Mouse (Mus musculus) MEL (cell line): ENCODE measurements around the gene Gm49403. TPM values are rescaled to one million over a fixed set of nuclear protein-coding genes. Genes with fewer than 3 reads are reported as not detected.

Experiments
- DNase-seq: peaks from one replicate; pipeline ENCODE4 v3.0.0; 2011; ENCODE audit warnings: low read depth, low spot score
- H3K27ac ChIP-seq: 2 replicates; pipeline ENCODE4 v1.5.1; 2012; ENCODE audit warnings: low read depth, mild to moderate bottlenecking, control low read depth, low read length, moderate library complexity; ENCODE audit not compliant: control insufficient read depth
- H3K27me3 ChIP-seq, 2 experiments: fragments of 150-350 bp in 1 of 2; sonication (generic) in 1 of 2; 2 replicates each; pipeline ENCODE4 v1.6.1; 2012; ENCODE audit warnings: low read length in 2 of 2, mild to moderate bottlenecking in 2 of 2, improper control_type of control experiment in 1 of 2, moderate library complexity in 1 of 2; ENCODE audit not compliant: insufficient read depth in 2 of 2, control insufficient read depth in 1 of 2
- H3K36me3 ChIP-seq, 2 experiments: 2 replicates each; pipeline ENCODE4 v1.6.1; 2012 to 2014; ENCODE audit warnings: low read length in 2 of 2, improper control_type of control experiment in 1 of 2, inconsistent platforms in 1 of 2, mild to moderate bottlenecking in 1 of 2; ENCODE audit not compliant: insufficient read depth in 2 of 2, control insufficient read depth in 1 of 2
- H3K4me1 ChIP-seq, 2 experiments: fragments of 150-350 bp in 1 of 2; sonication (generic) in 1 of 2; 2 replicates each; pipeline ENCODE4 v1.6.1; 2012; ENCODE audit warnings: low read length in 2 of 2, improper control_type of control experiment in 1 of 2, mild to moderate bottlenecking in 1 of 2; ENCODE audit not compliant: insufficient read depth in 2 of 2, control insufficient read depth in 1 of 2
- H3K4me3 ChIP-seq, 2 experiments: fragments of 150-350 bp in 1 of 2; sonication (generic) in 1 of 2; 2 replicates each; pipeline ENCODE4 v1.5.1; 2012; ENCODE audit warnings: low read depth in 2 of 2, low read length in 2 of 2, mild to moderate bottlenecking in 2 of 2, moderate library complexity in 2 of 2, control low read depth in 1 of 2, improper control_type of control experiment in 1 of 2; ENCODE audit not compliant: control insufficient read depth in 1 of 2, insufficient read depth in 1 of 2
- H3K79me2 ChIP-seq: 2 replicates; pipeline ENCODE4 v1.6.1; 2012; ENCODE audit warnings: mild to moderate bottlenecking, low read length, moderate library complexity; ENCODE audit not compliant: control insufficient read depth, poor library complexity, insufficient read depth
- H3K9ac ChIP-seq: 2 replicates; pipeline ENCODE4 v1.6.1; 2012; ENCODE audit warnings: low read depth, mild to moderate bottlenecking, control low read depth, low read length, moderate library complexity; ENCODE audit not compliant: control insufficient read depth, poor library complexity, severe bottlenecking
- H3K9me3 ChIP-seq: fragments of 150-350 bp; sonication (generic); replicated peaks from 2 replicates; pipeline ENCODE4 v1.6.1; 2012; ENCODE audit warnings: mild to moderate bottlenecking, low read length, improper control_type of control experiment, moderate library complexity; ENCODE audit not compliant: insufficient read depth
- BHLHE40 ChIP-seq: IDR thresholded peaks from 2 replicates; pipeline ENCODE4 v1.6.1; 2012; ENCODE audit warnings: low read depth, mild to moderate bottlenecking, inconsistent platforms, low read length, improper control_type of control experiment, borderline replicate concordance
- CHD2 ChIP-seq: IDR thresholded peaks from 2 replicates; pipeline ENCODE4 v1.6.1; 2011; ENCODE audit warnings: low read length, improper control_type of control experiment
- CTCF ChIP-seq, 3 experiments: IDR thresholded peaks in 2 of 3; conservative IDR thresholded peaks in 1 of 3; 2 replicates each; pipeline ENCODE4 v1.5.1; 2011 to 2012; ENCODE audit warnings: low read length in 3 of 3, low read depth in 2 of 3, mild to moderate bottlenecking in 2 of 3, improper control_type of control experiment in 1 of 3, inconsistent platforms in 1 of 3, mixed read lengths in 1 of 3, moderate library complexity in 1 of 3; ENCODE audit not compliant: control insufficient read depth in 1 of 3, insufficient read depth in 1 of 3, poor library complexity in 1 of 3, severe bottlenecking in 1 of 3
- ELF1 ChIP-seq: IDR thresholded peaks from 2 replicates; pipeline ENCODE4 v1.6.1; 2014; ENCODE audit warnings: low read depth, mild to moderate bottlenecking, inconsistent platforms, low read length, improper control_type of control experiment, moderate library complexity
- GABPA ChIP-seq: IDR thresholded peaks from 2 replicates; pipeline ENCODE4 v1.6.1; 2012; ENCODE audit warnings: low read depth, mild to moderate bottlenecking, inconsistent platforms, low read length, improper control_type of control experiment, moderate library complexity
- GATA1 ChIP-seq: IDR thresholded peaks from 2 replicates; pipeline ENCODE4 v1.6.1; 2011; ENCODE audit warnings: low read depth, low read length, improper control_type of control experiment
- HCFC1 ChIP-seq: IDR thresholded peaks from 2 replicates; pipeline ENCODE4 v1.6.1; 2012; ENCODE audit warnings: low read depth, mild to moderate bottlenecking, inconsistent platforms, low read length, improper control_type of control experiment, moderate library complexity
- JUND ChIP-seq: IDR thresholded peaks from 2 replicates; pipeline ENCODE4 v1.6.1; 2011; ENCODE audit warnings: low read depth, mild to moderate bottlenecking, improper control_type of control experiment, low read length
- KAT2A ChIP-seq: conservative IDR thresholded peaks from 2 replicates; pipeline ENCODE4 v1.6.1; 2012; ENCODE audit warnings: low read depth, low read length, improper control_type of control experiment, inconsistent platforms
- MAFK ChIP-seq: IDR thresholded peaks from 2 replicates; pipeline ENCODE4 v1.6.1; 2011; ENCODE audit warnings: low read depth, mild to moderate bottlenecking, low read length, improper control_type of control experiment, borderline replicate concordance
- MAX ChIP-seq: IDR thresholded peaks from 2 replicates; pipeline ENCODE4 v1.6.1; 2011; ENCODE audit warnings: low read length, improper control_type of control experiment
- MXI1 ChIP-seq: IDR thresholded peaks from 2 replicates; pipeline ENCODE4 v1.6.1; 2011; ENCODE audit warnings: mild to moderate bottlenecking, low read depth, low read length, improper control_type of control experiment
- MYB ChIP-seq: IDR thresholded peaks from 2 replicates; pipeline ENCODE4 v1.6.1; 2011; ENCODE audit warnings: mild to moderate bottlenecking, low read depth, low read length, improper control_type of control experiment
- MYC ChIP-seq: IDR thresholded peaks from 2 replicates; pipeline ENCODE4 v1.6.1; 2011; ENCODE audit warnings: low read depth, mild to moderate bottlenecking, low read length, improper control_type of control experiment, moderate library complexity
- NRF1 ChIP-seq: IDR thresholded peaks from 2 replicates; pipeline ENCODE4 v1.6.1; 2014; ENCODE audit warnings: low read depth, mild to moderate bottlenecking, inconsistent platforms, low read length, improper control_type of control experiment, moderate library complexity; ENCODE audit not compliant: poor library complexity, insufficient read depth, severe bottlenecking
- POLR2AphosphoS2 ChIP-seq: IDR thresholded peaks from 2 replicates; pipeline ENCODE4 v1.6.1; 2011; ENCODE audit warnings: low read length, improper control_type of control experiment
- POLR2AphosphoS5 ChIP-seq: IDR thresholded peaks from 2 replicates; pipeline ENCODE4 v1.6.1; 2012; ENCODE audit warnings: low read depth, borderline replicate concordance, mild to moderate bottlenecking, inconsistent platforms, low read length, moderate library complexity, mixed read lengths
- RAD21 ChIP-seq: IDR thresholded peaks from 2 replicates; pipeline ENCODE4 v1.6.1; 2011; ENCODE audit warnings: mild to moderate bottlenecking, low read depth, low read length, improper control_type of control experiment
- RCOR1 ChIP-seq: IDR thresholded peaks from 2 replicates; pipeline ENCODE4 v1.6.1; 2012; ENCODE audit warnings: low read depth, mild to moderate bottlenecking, inconsistent platforms, low read length, improper control_type of control experiment
- SIN3A ChIP-seq: IDR thresholded peaks from 2 replicates; pipeline ENCODE4 v1.6.1; 2012; ENCODE audit warnings: low read length, improper control_type of control experiment, inconsistent platforms
- SMC3 ChIP-seq: IDR thresholded peaks from 2 replicates; pipeline ENCODE4 v1.6.1; 2011; ENCODE audit warnings: low read depth, low read length, improper control_type of control experiment
- TBP ChIP-seq: IDR thresholded peaks from 2 replicates; pipeline ENCODE4 v1.8.0; 2011; ENCODE audit warnings: low read depth, low read length, improper control_type of control experiment
- TCF12 ChIP-seq: IDR thresholded peaks from 2 replicates; pipeline ENCODE4 v1.6.1; 2014; ENCODE audit warnings: low read depth, mild to moderate bottlenecking, inconsistent platforms, low read length, improper control_type of control experiment, moderate library complexity
- UBTF ChIP-seq: IDR thresholded peaks from 2 replicates; pipeline ENCODE4 v1.6.1; 2012; ENCODE audit warnings: low read depth, mild to moderate bottlenecking, inconsistent platforms, low read length, improper control_type of control experiment, moderate library complexity, borderline replicate concordance; ENCODE audit not compliant: insufficient read depth
- USF1 ChIP-seq: IDR thresholded peaks from 2 replicates; pipeline ENCODE4 v1.6.1; 2014; ENCODE audit warnings: low read depth, mild to moderate bottlenecking, inconsistent platforms, low read length, improper control_type of control experiment, moderate library complexity
- USF2 ChIP-seq, 2 experiments: IDR thresholded peaks; 2 replicates each; pipeline ENCODE4 v1.6.1; 2011 to 2012; ENCODE audit warnings: improper control_type of control experiment in 2 of 2, low read length in 2 of 2, borderline replicate concordance in 1 of 2, inconsistent platforms in 1 of 2, low read depth in 1 of 2, mild to moderate bottlenecking in 1 of 2; ENCODE audit not compliant: insufficient read depth in 1 of 2
- ZC3H11A ChIP-seq: IDR thresholded peaks from 2 replicates; pipeline ENCODE4 v1.6.1; 2012; ENCODE audit warnings: low read depth, mild to moderate bottlenecking, inconsistent platforms, low read length, improper control_type of control experiment
- ZKSCAN1 ChIP-seq: IDR thresholded peaks from 2 replicates; pipeline ENCODE4 v1.6.1; 2012; ENCODE audit warnings: low read depth, mild to moderate bottlenecking, inconsistent platforms, low read length, improper control_type of control experiment, moderate library complexity
- ZNF384 ChIP-seq: IDR thresholded peaks from 2 replicates; pipeline ENCODE4 v1.6.1; 2012; ENCODE audit warnings: low read depth, mild to moderate bottlenecking, inconsistent platforms, low read length, improper control_type of control experiment
- polyA plus RNA-seq, 2 experiments: library from polyadenylated mRNA; stranded (reverse) in 1 of 2; unstranded in 1 of 2; fragments of >175 nt in 1 of 2; fragments of >200 nt in 1 of 2; gene quantifications; 2 replicates each; pipeline versions ENCODE4 v1.2.1 to v1.2.4; 2012; ENCODE audit warnings: low replicate concordance in 2 of 2, low read depth in 1 of 2; ENCODE audit not compliant: insufficient read length in 2 of 2, insufficient read depth in 1 of 2, missing spikeins in 1 of 2
- total RNA-seq: library from RNA; depleted of rRNA; stranded (reverse); fragments of 300-350 nt; gene quantifications from 2 replicates; pipeline ENCODE4 v1.2.3, GENCODE M21; 2012

The Gm49403 gene
- total and polyA plus RNA-seq, 3 experiments = not detected

DNA sequence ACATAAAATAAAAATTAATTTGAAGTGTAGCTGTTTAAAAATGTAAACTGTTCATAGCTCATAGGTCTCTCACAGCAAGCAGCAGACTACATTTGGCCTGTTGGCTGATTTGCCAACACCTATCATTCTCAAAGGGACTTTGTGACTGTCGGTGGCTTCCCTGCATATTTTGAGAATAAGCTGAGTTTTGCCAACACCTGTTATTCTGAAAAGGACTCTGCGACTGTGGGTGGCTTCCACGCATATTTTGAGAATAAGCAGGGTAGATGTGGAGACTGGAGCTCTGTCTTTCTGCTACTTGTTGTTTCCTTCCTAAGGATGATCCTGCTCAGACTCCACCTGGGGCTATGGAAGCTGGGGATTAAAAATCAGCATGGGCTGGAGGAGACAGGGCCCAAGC lies 30.6 kb upstream of the Gm49403 start:
- H3K36me3 ChIP-seq = no peaks in the 10 kb centered on the region
- H3K9me3 ChIP-seq = no peaks in the 10 kb centered on the region
- H3K27me3 ChIP-seq = no peaks in the 10 kb centered on the region
- TF ChIP-seq MAFK = no peak
- no peak for TF ChIP-seq UBTF
- TF ChIP-seq CHD2 = no peak
- no peak for TF ChIP-seq GATA1
- no peak for TF ChIP-seq KAT2A
- no peak for TF ChIP-seq SMC3
- no peak for TF ChIP-seq RCOR1
- TF ChIP-seq SIN3A = no peak
- TF ChIP-seq POLR2AphosphoS5 = no peak
- TF ChIP-seq TBP = no peak
- no peak for TF ChIP-seq MXI1
- no peak for TF ChIP-seq HCFC1
- TF ChIP-seq ZKSCAN1 = no peak
- no peak for TF ChIP-seq TCF12
- no peak for TF ChIP-seq MAX
- no peak for TF ChIP-seq ELF1
- no peak for TF ChIP-seq POLR2AphosphoS2
- no peak for TF ChIP-seq CTCF (IDR thresholded peaks at IDR 0.05 in 2 of 3, conservative IDR thresholded peaks at IDR 0.05 in 1 of 3; ENCODE audit: control insufficient read depth in 1 of 3, insufficient read depth in 1 of 3, low read depth in 2 of 3, low read length in 3 of 3, poor library complexity in 1 of 3, severe bottlenecking in 1 of 3)
- no peak for TF ChIP-seq BHLHE40
- TF ChIP-seq JUND = no peak
- H3K79me2 ChIP-seq = no peaks in the 10 kb centered on the region
- H3K4me3 ChIP-seq = no peak overlapping the region
- no peak for DNase-seq
- no peak overlapping the region for H3K9ac ChIP-seq
- no peaks in the 10 kb centered on the region for H3K4me1 ChIP-seq
- H3K27ac ChIP-seq = no peak overlapping the region

DNA sequence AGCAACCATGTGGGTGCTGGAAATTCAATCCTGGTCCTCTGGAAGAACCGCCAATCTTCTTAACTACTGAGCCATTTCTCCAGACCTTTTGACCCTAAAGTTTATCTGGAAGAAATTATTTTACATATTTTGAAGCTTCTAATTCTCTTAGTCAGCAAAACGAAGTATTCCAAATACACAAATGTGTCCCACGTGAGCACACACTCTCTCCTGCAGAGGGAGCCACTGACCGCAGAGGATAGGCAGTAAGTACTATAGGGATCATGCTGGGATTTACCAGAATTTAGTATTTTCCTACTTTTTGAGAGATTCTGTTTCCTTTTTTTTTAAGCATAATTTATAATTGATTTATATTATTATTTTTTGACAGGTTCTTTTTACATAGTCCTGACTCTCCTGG lies 26.0 kb upstream of the Gm49403 start:
- Histone ChIP-seq H3K27ac (no peak overlapping the region), H3K4me3 (no peak overlapping the region), H3K4me1 (no peaks in the 10 kb centered on the region), H3K9me3 (no peaks in the 10 kb centered on the region), H3K36me3 (no peaks in the 10 kb centered on the region), H3K27me3 (no peaks in the 10 kb centered on the region), H3K9ac (no peak overlapping the region), H3K79me2 (no peaks in the 10 kb centered on the region)
- DNase-seq = peak; percentile 76
- TF ChIP-seq TCF12 (no peak), RCOR1 (no peak), MYB (no peak), GABPA (no peak), ZNF384 (no peak), SMC3 (peak; percentile 89), TBP (no peak), MYC (peak; percentile 89), GATA1 (no peak), BHLHE40 (peak; percentile 75; the same call in 1 of the 2 replicates), ZC3H11A (peak; percentile 85), USF2 (IDR thresholded peaks at IDR 0.05; ENCODE audit: borderline replicate concordance in 1 of 2, insufficient read depth in 1 of 2, low read depth in 1 of 2, low read length in 2 of 2) (0 out of 4 replicates have a peak, but pooled peaks of 1 of the 2 experiments have one; percentile 46), MAX (peak; percentile 71), CHD2 (no peak), NRF1 (no peak), USF1 (peak; percentile 88), RAD21 (peak; percentile 90), MXI1 (peak; percentile 64; the same call in 1 of the 2 replicates), JUND (no peak), CTCF (IDR thresholded peaks at IDR 0.05 in 2 of 3, conservative IDR thresholded peaks at IDR 0.05 in 1 of 3; ENCODE audit: control insufficient read depth in 1 of 3, insufficient read depth in 1 of 3, low read depth in 2 of 3, low read length in 3 of 3, poor library complexity in 1 of 3, severe bottlenecking in 1 of 3) (peak; percentile 73 to 85 (median 78)), MAFK (peak; percentile 99), SIN3A (peak; percentile 43; the same call in 1 of the 2 replicates)
